Mouse (Mus musculus) CH12.LX (cell line): ENCODE results near the gene Gm5416. TPM values are rescaled to one million over a fixed set of nuclear protein-coding genes. Genes with fewer than 3 reads are reported as not detected.
"Not testable (repeated sequence)": the region's sequence is repeated elsewhere in the genome, so short reads cannot be mapped to it uniquely, and the experiment has no call there.

Experiments
- DNase-seq: peaks from one replicate; pipeline ENCODE4 v3.0.0-alpha.2; 2013; ENCODE audit errors: extremely low read depth
- H3K27ac ChIP-seq: 2 replicates; pipeline ENCODE4 v1.5.1; 2012; ENCODE audit warnings: low read depth, mild to moderate bottlenecking, control low read depth, moderate library complexity; ENCODE audit not compliant: insufficient read depth
- H3K27me3 ChIP-seq: replicated peaks from 2 replicates; pipeline ENCODE3; 2012; ENCODE audit warnings: inconsistent platforms
- H3K36me3 ChIP-seq, 2 experiments: replicated peaks in 1 of 2; 2 replicates each; pipeline versions ENCODE3 to v1.6.1; 2012; ENCODE audit warnings: inconsistent platforms in 1 of 2, low read length in 1 of 2, mild to moderate bottlenecking in 1 of 2, mixed read lengths in 1 of 2, moderate library complexity in 1 of 2; ENCODE audit not compliant: control insufficient read depth in 1 of 2, insufficient read depth in 1 of 2
- H3K4me1 ChIP-seq, 2 experiments: 2 replicates each; pipeline ENCODE4 v1.6.1; 2012; ENCODE audit warnings: inconsistent platforms in 1 of 2, moderate library complexity in 1 of 2; ENCODE audit not compliant: insufficient read depth in 2 of 2, control insufficient read depth in 1 of 2
- H3K4me2 ChIP-seq: 2 replicates; pipeline ENCODE4 v1.6.1; 2012; ENCODE audit warnings: low read depth, mild to moderate bottlenecking, control low read depth; ENCODE audit not compliant: poor library complexity, insufficient read depth, severe bottlenecking
- H3K4me3 ChIP-seq, 3 experiments: fragments of 150-350 bp in 1 of 3; sonication (generic) in 1 of 3; replicated peaks in 1 of 3; 2 replicates each; pipeline versions ENCODE3 to v1.5.1; 2011 to 2012; ENCODE audit warnings: low read depth in 2 of 3, low read length in 2 of 3, mild to moderate bottlenecking in 2 of 3, moderate library complexity in 2 of 3, control low read depth in 1 of 3, improper control_type of control experiment in 1 of 3, inconsistent platforms in 1 of 3, mixed read lengths in 1 of 3; ENCODE audit not compliant: poor library complexity in 1 of 3
- H3K79me2 ChIP-seq: replicated peaks from 2 replicates; pipeline ENCODE4 v1.6.1; 2012; ENCODE audit warnings: mild to moderate bottlenecking, moderate library complexity; ENCODE audit not compliant: control insufficient read depth, poor library complexity, insufficient read depth, severe bottlenecking; ENCODE audit errors: extremely low read depth
- H3K9ac ChIP-seq: 2 replicates; pipeline ENCODE4 v1.6.1; 2012; ENCODE audit warnings: low read depth, mild to moderate bottlenecking, control low read depth, moderate library complexity; ENCODE audit not compliant: insufficient read depth
- H3K9me3 ChIP-seq: replicated peaks from 2 replicates; pipeline ENCODE3; 2012; ENCODE audit warnings: low read length, inconsistent platforms, mixed read lengths
- CHD1 ChIP-seq: IDR thresholded peaks from 2 replicates; pipeline ENCODE4 v1.6.1; 2012; ENCODE audit warnings: low read depth, low read length, improper control_type of control experiment, inconsistent platforms
- CHD2 ChIP-seq: IDR thresholded peaks from 2 replicates; pipeline ENCODE4 v1.6.1; 2011; ENCODE audit warnings: low read length, improper control_type of control experiment
- IRF4 ChIP-seq: IDR thresholded peaks from 2 replicates; pipeline ENCODE4 v1.6.1; 2014; ENCODE audit warnings: low read depth, mild to moderate bottlenecking, inconsistent platforms, low read length, improper control_type of control experiment
- JUN ChIP-seq: IDR thresholded peaks from 2 replicates; pipeline ENCODE4 v1.6.1; 2011; ENCODE audit warnings: low read depth, mild to moderate bottlenecking, low read length, improper control_type of control experiment, moderate library complexity; ENCODE audit not compliant: insufficient read depth
- JUND ChIP-seq: conservative IDR thresholded peaks from 2 replicates; pipeline ENCODE4 v1.6.1; 2011; ENCODE audit warnings: low read depth, low read length, improper control_type of control experiment
- MXI1 ChIP-seq: IDR thresholded peaks from 2 replicates; pipeline ENCODE4 v1.6.1; 2011; ENCODE audit warnings: mild to moderate bottlenecking, low read depth, low read length, improper control_type of control experiment
- MYC ChIP-seq: IDR thresholded peaks from 2 replicates; pipeline ENCODE4 v1.6.1; 2011; ENCODE audit warnings: low read depth, mild to moderate bottlenecking, improper control_type of control experiment, low read length
- PAX5 ChIP-seq: IDR thresholded peaks from 2 replicates; pipeline ENCODE4 v1.6.1; 2012; ENCODE audit warnings: low read length, inconsistent platforms, mixed read lengths
- POLR2A ChIP-seq: IDR thresholded peaks from 2 replicates; pipeline ENCODE4 v1.6.1; 2011; ENCODE audit warnings: low read depth, mild to moderate bottlenecking, improper control_type of control experiment, low read length
- RAD21 ChIP-seq: IDR thresholded peaks from 2 replicates; pipeline ENCODE4 v1.6.1; 2011; ENCODE audit warnings: low read depth, mild to moderate bottlenecking, low read length, improper control_type of control experiment, moderate library complexity
- TCF12 ChIP-seq: IDR thresholded peaks from 2 replicates; pipeline ENCODE4 v1.6.1; 2014; ENCODE audit warnings: low read depth, mild to moderate bottlenecking, inconsistent platforms, low read length, improper control_type of control experiment
- ZKSCAN1 ChIP-seq: IDR thresholded peaks from 2 replicates; pipeline ENCODE4 v1.6.1; 2012; ENCODE audit warnings: low read depth, inconsistent platforms, low read length, improper control_type of control experiment, borderline replicate concordance
- ZMIZ1 ChIP-seq: IDR thresholded peaks from 2 replicates; pipeline ENCODE4 v1.6.1; 2012; ENCODE audit warnings: low read depth, mild to moderate bottlenecking, inconsistent platforms, low read length, improper control_type of control experiment
- dilution Hi-C: fragments of 300-500 bp; cut with MboI; formaldehyde crosslinking; loops from 2 replicates; pipeline ENCODE4 v1.14.3; 2020; ENCODE audit warnings: low sequenced_read_pairs; ENCODE audit not compliant: extremely low pct_unique_long_range_greater_than_20kb, extremely low pct_ligation_motif_present
- in situ Hi-C: fragments of 300-500 bp; cut with MboI; formaldehyde crosslinking; loops from 3 replicates; pipeline ENCODE4 v1.14.3; 2019; ENCODE audit warnings: low sequenced_read_pairs, low pct_ligation_motif_present, low pct_unique_long_range_greater_than_20kb, mixed read lengths
- polyA plus RNA-seq: library from polyadenylated mRNA; unstranded; fragments of >175 nt; gene quantifications from 2 replicates; pipeline ENCODE4 v1.2.1, GENCODE M21; 2012; ENCODE audit warnings: low read depth; ENCODE audit not compliant: insufficient read length
- total RNA-seq, 2 experiments: library from RNA; depleted of rRNA; stranded (reverse); fragments of 300-350 nt in 1 of 2; fragments of >200 nt in 1 of 2; gene quantifications; 2 replicates each; pipeline ENCODE4 v1.2.3; 2012 to 2014

The Gm5416 gene
- total and polyA plus RNA-seq, 3 experiments: not detected

DNA sequence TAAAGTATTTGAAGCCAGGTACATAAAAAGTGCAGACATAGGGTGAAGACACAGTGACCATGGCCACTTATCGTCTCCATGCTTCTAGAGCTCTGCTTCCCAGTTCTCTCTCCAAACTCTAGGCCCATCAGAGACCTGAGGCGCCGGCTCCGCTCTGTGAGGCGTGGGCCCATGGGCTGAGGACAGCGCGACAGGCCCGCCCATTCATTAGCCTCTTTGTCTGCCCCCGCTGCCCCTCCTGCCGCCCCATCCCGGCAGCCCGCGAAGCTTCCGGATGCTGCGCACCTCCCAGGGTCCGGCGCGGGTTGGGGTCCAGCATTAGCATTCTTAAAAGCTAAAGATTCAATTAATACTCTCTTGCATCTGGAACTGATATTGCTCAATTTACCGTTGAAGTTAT, 11.0 kb upstream of the Gm5416 start:
- no peak overlapping the region for H3K4me2 ChIP-seq
- no peak for TF ChIP-seq MYC
- no peak for TF ChIP-seq RAD21
- TF ChIP-seq TCF12: no peak
- TF ChIP-seq MXI1: no peak
- TF ChIP-seq CHD2: no peak
- no peak for TF ChIP-seq CHD1
- no peak for TF ChIP-seq IRF4
- no peak for TF ChIP-seq JUN
- no peak for TF ChIP-seq ZMIZ1
- no peak for TF ChIP-seq ZKSCAN1
- no peak for TF ChIP-seq POLR2A
- no peaks in the 10 kb centered on the region for H3K36me3 ChIP-seq
- no peak overlapping the region for H3K27ac ChIP-seq
- in situ Hi-C loops (no loop called here), dilution Hi-C loops (no loop called here)
- H3K4me3 ChIP-seq: no peak overlapping the region
- no peaks in the 10 kb centered on the region for H3K79me2 ChIP-seq
- no peaks in the 10 kb centered on the region for H3K9me3 ChIP-seq
- no peak overlapping the region for H3K9ac ChIP-seq
- DNase-seq: no peak
- 0 out of 4 replicates have a peak, but pooled peaks cover 0 to 5% of the 10 kb centered on the region in 2 experiments for H3K4me1 ChIP-seq
- H3K27me3 ChIP-seq: no peaks in the 10 kb centered on the region

DNA sequence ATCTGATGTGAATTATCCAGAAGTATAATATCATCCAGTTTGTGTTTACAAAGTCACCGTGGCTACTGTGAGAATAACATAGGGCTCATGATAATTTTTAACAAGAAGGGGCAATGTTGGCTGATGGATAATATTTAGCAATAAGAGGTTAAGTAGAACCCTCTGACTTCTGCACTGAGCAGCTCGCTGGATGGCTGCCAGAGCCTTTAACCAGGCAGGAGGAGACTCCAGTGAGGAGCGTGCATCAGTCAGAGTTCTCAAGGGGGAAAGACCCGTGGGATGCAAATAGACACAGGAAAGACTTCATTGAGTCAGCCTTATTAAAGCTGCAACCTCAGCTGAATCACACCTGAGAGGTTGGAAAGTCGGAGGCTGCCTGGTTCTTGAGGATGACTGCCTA, 6.4 kb upstream of the Gm5416 start:
- Histone ChIP-seq H3K9me3 (no peaks in the 10 kb centered on the region), H3K27me3 (no peaks in the 10 kb centered on the region), H3K79me2 (no peaks in the 10 kb centered on the region), H3K27ac (no peak overlapping the region), H3K4me2 (no peak overlapping the region), H3K4me1 (0 out of 4 replicates have a peak, but pooled peaks cover 0 to 6% of the 10 kb centered on the region in 2 experiments), H3K4me3 (no peak overlapping the region), H3K9ac (no peak overlapping the region), H3K36me3 (no peaks in the 10 kb centered on the region)
- no peak for DNase-seq
- TF ChIP-seq ZKSCAN1 (no peak), JUND (no peak), PAX5 (no peak)
- in situ Hi-C loops (no loop called here), dilution Hi-C loops (no loop called here)

DNA sequence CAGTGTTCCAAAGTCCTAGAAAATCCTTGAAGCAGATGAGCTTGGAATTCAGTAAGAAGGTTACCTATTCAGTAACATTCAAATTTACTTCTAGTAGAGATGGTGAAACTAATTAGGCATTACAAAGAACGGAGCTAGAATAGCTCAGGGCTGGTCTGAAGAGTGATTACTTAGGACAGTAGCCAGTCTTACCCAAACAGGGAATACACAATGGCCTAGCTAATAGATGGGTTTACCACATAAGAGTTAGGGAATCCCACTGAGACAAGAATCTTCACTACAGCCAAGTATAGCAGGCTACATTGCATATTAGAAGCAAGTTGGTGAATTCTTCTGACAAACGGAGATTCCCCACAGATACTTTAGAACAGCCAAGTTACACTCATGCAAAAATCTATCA, 4.5 kb upstream of the Gm5416 start:
- H3K4me3 ChIP-seq, H3K4me2 ChIP-seq, DNase-seq, H3K27me3 ChIP-seq, in situ Hi-C loops, H3K36me3 ChIP-seq, H3K27ac ChIP-seq, dilution Hi-C loops, H3K9me3 ChIP-seq, H3K79me2 ChIP-seq, H3K9ac ChIP-seq: not testable (repeated sequence)
- H3K4me1 ChIP-seq: peaks cover 0 to 15% of the 10 kb centered on the region in 2 experiments; a peak in 2 of 4 replicates
